Mouse (Mus musculus) layer of hippocampus, adult 9-11 months (tissue): Measurements from ENCODE around the gene Olfr951.

Experiments
- DNase-seq: peaks from one replicate; pipeline ENCODE4 v3.0.0; 2022

Olfr951 gene

GRCm38 (mm10) chr9:39387110-39387509 is at the start of gene Olfr951:
Olfr951 (plus strand) TSS chr9:39387410.
- no peak for DNase-seq

GRCm38 (mm10) chr9:39427048-39427447 is 39.8 kb downstream of the Olfr951 start, which contains the start of gene Olfr952:
Olfr952 (minus strand) TSS chr9:39427148.
- DNase-seq, result no peak
